Mouse (Mus musculus) thymus, adult 2 months (tissue): ENCODE measurements around the gene Galr3.

ENCODE experiments used
- CTCF ChIP-seq: fragments of 200-500 bp; IDR thresholded peaks from 2 replicates; pipeline ENCODE4 v1.5.1; 2012; ENCODE audit warnings: mild to moderate bottlenecking, control low read depth, low read length, moderate library complexity, borderline replicate concordance; ENCODE audit not compliant: control insufficient read depth, poor library complexity, insufficient read depth; ENCODE audit errors: extremely low read depth
- POLR2A ChIP-seq: fragments of 200-500 bp; IDR thresholded peaks from 2 replicates; pipeline ENCODE4 v1.6.1; 2012; ENCODE audit warnings: mild to moderate bottlenecking, low read length, control low read depth, moderate library complexity; ENCODE audit not compliant: control insufficient read depth, poor library complexity, insufficient read depth; ENCODE audit errors: extremely low read depth

- no peak for TF ChIP-seq POLR2A
- TF ChIP-seq CTCF = no peak
Measured at GRCm38 (mm10) chr15:79044837-79045236, 3.2 kb downstream of the Galr3 start.
